8 mouse cellular contexts compared by ENCODE assay signal in the genomic region with DNA sequence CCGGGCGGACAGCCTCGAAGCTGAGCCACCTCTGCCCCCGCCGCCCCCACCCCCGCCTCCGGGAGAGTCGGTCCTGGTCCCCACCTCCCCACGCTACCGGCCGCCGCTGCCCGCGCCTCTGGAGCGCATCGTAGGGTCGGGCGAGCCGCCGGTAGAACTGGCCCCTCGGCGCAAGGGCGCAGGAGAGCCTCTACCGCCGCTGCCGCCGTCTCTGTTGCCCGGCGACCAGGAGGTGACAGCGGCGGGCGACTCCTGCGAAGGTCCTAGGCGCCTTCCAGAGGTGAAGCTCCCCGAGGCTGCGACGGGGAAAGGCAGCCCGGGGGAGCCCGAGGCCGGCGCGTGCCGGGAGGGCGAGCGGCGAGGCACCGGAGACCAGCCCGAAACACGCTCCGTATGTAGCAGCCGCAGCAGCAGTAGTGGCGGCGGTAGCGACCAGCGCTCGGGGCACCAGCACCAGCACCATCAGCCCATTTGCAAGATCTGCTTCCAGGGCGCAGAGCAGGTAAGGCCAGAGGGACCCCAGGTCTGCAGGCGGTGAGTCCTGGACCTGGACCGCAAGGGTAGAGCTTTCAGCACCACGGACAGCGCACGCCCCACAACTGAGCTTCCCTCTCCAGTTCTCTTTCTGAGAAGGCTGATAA. TPM values are rescaled to one million over a fixed set of nuclear protein-coding genes. Genes with fewer than 3 reads are reported as not detected.
DNase-seq lines count a peak whose midpoint lies in the region; ATAC-seq and TF ChIP-seq lines count a peak whose summit lies in the region.

No protein-coding gene starts in this region.

- H3K4me1 ChIP-seq in E14TG2a.4 (replicated peaks; ENCODE audit: low read depth, low read length) = peaks cover 25% of the 10 kb centered on the region
- peaks cover 6% of the 10 kb centered on the region; the same call in 1 of the 2 replicates for H3K4me1 ChIP-seq in embryonic facial prominence, embryonic 13.5 days
- H3K4me1 ChIP-seq in heart, embryonic 16.5 days (ENCODE audit: control insufficient read depth, insufficient read depth, low read length) = no peaks in the 10 kb centered on the region; the same call in 1 of the 2 replicates
- H3K4me1 ChIP-seq in liver, embryonic 16.5 days (ENCODE audit: control insufficient read depth, low read depth, low read length) = no peaks in the 10 kb centered on the region
- H3K4me1 ChIP-seq in olfactory bulb, adult 2 months (ENCODE audit: control insufficient read depth, insufficient read depth, low read length) = no peaks in the 10 kb centered on the region

- peak overlapping the region; percentile 60 for H3K9ac ChIP-seq in embryonic facial prominence, embryonic 13.5 days
- H3K9ac ChIP-seq in heart, embryonic 16.5 days (ENCODE audit: low read length) = no peak overlapping the region
- no peak overlapping the region for H3K9ac ChIP-seq in liver, embryonic 16.5 days (ENCODE audit: low read depth, low read length)

- peak overlapping the region; percentile 89 for H3K4me3 ChIP-seq in E14TG2a.4 (replicated peaks; ENCODE audit: low read length)
- peak overlapping the region; percentile 63 for H3K4me3 ChIP-seq in embryonic facial prominence, embryonic 13.5 days
- peak overlapping the region; percentile 62 for H3K4me3 ChIP-seq in heart, embryonic 16.5 days (ENCODE audit: low read length)
- peak overlapping the region; percentile 27 for H3K4me3 ChIP-seq in liver, embryonic 16.5 days (ENCODE audit: low read depth, low read length)
- peak overlapping the region; percentile 68 for H3K4me3 ChIP-seq in olfactory bulb, adult 2 months (ENCODE audit: insufficient read depth, low read depth, low read length)

- H3K4me2 ChIP-seq in embryonic facial prominence, embryonic 13.5 days = peak overlapping the region; percentile 96
- peak overlapping the region; percentile 96 for H3K4me2 ChIP-seq in heart, embryonic 16.5 days (ENCODE audit: low read depth, low read length)
- H3K4me2 ChIP-seq in liver, embryonic 16.5 days (ENCODE audit: low read depth, low read length) = peak overlapping the region; percentile 36; the same call in 1 of the 2 replicates

- no peak for TF ChIP-seq CTCF in E14TG2a.4 (conservative IDR thresholded peaks at IDR 0.05; ENCODE audit: low read length)
- TF ChIP-seq CTCF in olfactory bulb, adult 2 months (IDR thresholded peaks at IDR 0.05; ENCODE audit: insufficient read depth, low read depth, low read length) = no peak

- ATAC-seq in embryonic facial prominence, embryonic 13.5 days (ENCODE audit: insufficient number of reproducible peaks, insufficient read depth, low FRiP score, low TSS enrichment, low read depth) = no peak
- ATAC-seq in heart, embryonic 16.5 days (replicated peaks; ENCODE audit: extremely low read depth, insufficient read depth, low FRiP score) = peak; percentile 65; the same call in 1 of the 2 replicates
- no peak for ATAC-seq in liver, embryonic 16.5 days (ENCODE audit: low read depth)
- ATAC-seq in erythroblast, adult 5-6 weeks (replicated peaks; ENCODE audit: low FRiP score, poor library complexity, severe bottlenecking) = no peak

- peak; percentile 89 for DNase-seq in adrenal gland, postnatal 10 days
- DNase-seq in kidney, postnatal 14 days = peak; percentile 75

- TF ChIP-seq POLR2A in olfactory bulb, adult 2 months (IDR thresholded peaks at IDR 0.05; ENCODE audit: insufficient read depth, low read depth, low read length) = no peak

- H3K27me3 ChIP-seq in E14TG2a.4 (ENCODE audit: insufficient read depth, low read length) = no peaks in the 10 kb centered on the region
- peaks cover 48% of the 10 kb centered on the region for H3K27me3 ChIP-seq in embryonic facial prominence, embryonic 13.5 days
- peaks cover 16% of the 10 kb centered on the region for H3K27me3 ChIP-seq in heart, embryonic 16.5 days (ENCODE audit: control insufficient read depth, insufficient read depth, low read length)
- peaks cover 17% of the 10 kb centered on the region for H3K27me3 ChIP-seq in liver, embryonic 16.5 days (ENCODE audit: control insufficient read depth, insufficient read depth, low read depth, low read length)

- H3K27ac ChIP-seq in embryonic facial prominence, embryonic 13.5 days = no peak overlapping the region
- H3K27ac ChIP-seq in heart, embryonic 16.5 days (ENCODE audit: low read length) = no peak overlapping the region
- H3K27ac ChIP-seq in liver, embryonic 16.5 days (ENCODE audit: low read length) = no peak overlapping the region
- peak overlapping the region; percentile 30; the same call in 1 of the 2 replicates for H3K27ac ChIP-seq in olfactory bulb, adult 2 months (ENCODE audit: insufficient read depth, low read depth, low read length)

- H3K36me3 ChIP-seq in E14TG2a.4 (ENCODE audit: insufficient read depth, low read length) = 0 out of 2 replicates have a peak, but pooled peaks cover 6% of the 10 kb centered on the region
- H3K36me3 ChIP-seq in embryonic facial prominence, embryonic 13.5 days = no peaks in the 10 kb centered on the region
- H3K36me3 ChIP-seq in heart, embryonic 16.5 days (ENCODE audit: control insufficient read depth, insufficient read depth) = no peaks in the 10 kb centered on the region
- H3K36me3 ChIP-seq in liver, embryonic 16.5 days (ENCODE audit: control insufficient read depth, insufficient read depth) = no peaks in the 10 kb centered on the region

- WGBS in embryonic facial prominence, embryonic 13.5 days = under 1% methylated on average over 60 of the region's 62 CpGs
- WGBS in heart, embryonic 16.5 days = under 1% methylated on average over 61 of the region's 62 CpGs
- 1% methylated on average over 59 of the region's 62 CpGs for WGBS in liver, embryonic 16.5 days (ENCODE audit: insufficient replicate concordance)
- under 1% methylated on average over 62 of the region's 62 CpGs for WGBS in olfactory bulb, adult 2 months

- no peaks in the 10 kb centered on the region for H3K9me3 ChIP-seq in E14TG2a.4 (ENCODE audit: low read length)
- no peaks in the 10 kb centered on the region for H3K9me3 ChIP-seq in embryonic facial prominence, embryonic 13.5 days
- no peaks in the 10 kb centered on the region for H3K9me3 ChIP-seq in heart, embryonic 16.5 days (replicated peaks; ENCODE audit: control insufficient read depth, low read length)
- H3K9me3 ChIP-seq in liver, embryonic 16.5 days (replicated peaks; ENCODE audit: control insufficient read depth, low read length) = no peaks in the 10 kb centered on the region

RNA-seq across cellular contexts. Expression of a gene that starts 0.6 kb away (rescaled TPM):
- total RNA-seq in adrenal gland, postnatal 10 days (2021) = 1 to 10 TPM; 1.7 to 2.3 TPM
- polyA plus RNA-seq in embryonic facial prominence, embryonic 13.5 days (2015; fragmentation: Nextera tagmentation; extraction: Ambion mirVana) = 0.36 and 0.42 TPM in 2 replicates
- 0.15 and 0.34 TPM in 2 replicates for polyA plus RNA-seq in heart, embryonic 16.5 days (2015; fragmentation: Nextera tagmentation; extraction: Ambion mirVana)
- not detected in 2 replicates for polyA plus RNA-seq in liver, embryonic 16.5 days (2015; fragmentation: Nextera tagmentation; extraction: Ambion mirVana)
- polyA plus RNA-seq in olfactory bulb, adult 2 months (2012; ENCODE audit: insufficient read depth, insufficient read length, low replicate concordance, missing spikeins) = not detected in 2 replicates
- total RNA-seq in erythroblast, adult 5-6 weeks (2015; ENCODE audit: low replicate concordance) = not detected in 2 replicates
- total RNA-seq in erythroblast, adult 5-6 weeks (2017; ENCODE audit: low replicate concordance) = not detected in 2 replicates

Comparison
In these comparisons a context has a peak if more than half of its experiments do, and no peak if none do; other contexts are left out.
1. H3K4me3 ChIP-seq: peak in every context shown above with its lines; median percentile 89 in E14TG2a.4; 68 in olfactory bulb, adult 2 months; 63 in embryonic facial prominence, embryonic 13.5 days; 62 in heart, embryonic 16.5 days; 27 in liver, embryonic 16.5 days.
2. H3K4me2 ChIP-seq: peak in every context shown above with its lines; median percentile 96 in embryonic facial prominence, embryonic 13.5 days; 96 in heart, embryonic 16.5 days; 36 in liver, embryonic 16.5 days.